Mouse (Mus musculus) liver, embryonic 14.5 days (tissue): ENCODE data around the gene Cdc42ep2.

Experiments used
- CTCF ChIP-seq: IDR thresholded peaks from 2 replicates; pipeline ENCODE4 v1.5.1; 2016; ENCODE audit warnings: antibody characterized with exemption, low read depth, control low read depth
- EP300 ChIP-seq: IDR thresholded peaks from 2 replicates; pipeline ENCODE4 v1.6.1; 2016; ENCODE audit warnings: antibody characterized with exemption, low read depth

- TF ChIP-seq CTCF, result no peak
- TF ChIP-seq EP300, result no peak
Observed at GRCm38 (mm10) chr19:5887234-5887815, 37.3 kb downstream of the Cdc42ep2 start.
